ENCODE assay signal across 17 mouse cellular contexts in genomic region chr4:25213451-25213850, GRCm38 (mm10). TPM values are rescaled to one million over a fixed set of nuclear protein-coding genes. Genes with fewer than 3 reads are reported as not detected.
"Had no signal": no experiment of that assay in that cellular context is flagged by ENCODE, and none has a peak within 500 bp of the region (broad histone marks: within the 10 kb centered on the region; RNA-seq: fewer than 3 reads in every experiment).

No protein-coding gene starts in this region.

- H3K9me3 ChIP-seq: limb, embryonic 15.5 days; liver, embryonic 13.5 days; lung, embryonic 15.5 days; midbrain, embryonic 13.5 days; neural tube, embryonic 12.5 days; stomach, embryonic 15.5 days had no signal

- H3K4me2 ChIP-seq: limb, embryonic 15.5 days; liver, embryonic 13.5 days; lung, embryonic 15.5 days; midbrain, embryonic 13.5 days; neural tube, embryonic 12.5 days; stomach, embryonic 15.5 days had no signal

- H3K4me3 ChIP-seq: limb, embryonic 15.5 days; liver, embryonic 13.5 days; lung, embryonic 15.5 days; midbrain, embryonic 13.5 days; neural tube, embryonic 12.5 days; stomach, embryonic 15.5 days had no signal

- H3K27me3 ChIP-seq: limb, embryonic 15.5 days; liver, embryonic 13.5 days; lung, embryonic 15.5 days; midbrain, embryonic 13.5 days; neural tube, embryonic 12.5 days; stomach, embryonic 15.5 days had no signal

- H3K27ac ChIP-seq: limb, embryonic 15.5 days; liver, embryonic 13.5 days; lung, embryonic 15.5 days; midbrain, embryonic 13.5 days; neural tube, embryonic 12.5 days; stomach, embryonic 15.5 days had no signal

- DNase-seq: kidney, adult 8-10 months; kidney, postnatal 36 days; layer of hippocampus, adult 9-11 months; layer of hippocampus, postnatal 36 days; liver, embryonic 13.5 days; liver, postnatal 0 days; lung, postnatal 14 days; thymus, adult 2 months; thymus, postnatal 25 days had no signal

- H3K4me1 ChIP-seq: limb, embryonic 15.5 days; liver, embryonic 13.5 days; lung, embryonic 15.5 days; midbrain, embryonic 13.5 days; neural tube, embryonic 12.5 days; stomach, embryonic 15.5 days had no signal

- ATAC-seq: liver, postnatal 0 days; midbrain, embryonic 13.5 days had no signal

- H3K9ac ChIP-seq: limb, embryonic 15.5 days; liver, embryonic 13.5 days; liver, postnatal 0 days; lung, embryonic 15.5 days; midbrain, embryonic 13.5 days; neural tube, embryonic 12.5 days; stomach, embryonic 15.5 days had no signal

- H3K36me3 ChIP-seq: limb, embryonic 15.5 days; liver, embryonic 13.5 days; lung, embryonic 15.5 days; midbrain, embryonic 13.5 days; neural tube, embryonic 12.5 days; stomach, embryonic 15.5 days had no signal

RNA-seq across cellular contexts. Expression of gene Fhl5, which starts 29.2 kb away (rescaled TPM):
- total RNA-seq: neutrophil, adult 5-6 weeks had no signal
- polyA plus RNA-seq: kidney, embryonic 16.5 days; limb, embryonic 11.5 days; limb, embryonic 15.5 days; liver, embryonic 13.5 days; liver, postnatal 0 days; midbrain, embryonic 13.5 days; neural tube, embryonic 12.5 days had no signal
